ENCODE assay signal across 8 mouse cellular contexts in genomic region chr13:107677091-107677470, GRCm38 (mm10).
DNase-seq lines count a peak whose midpoint lies in the region; ATAC-seq and TF ChIP-seq lines count a peak whose summit lies in the region.

No protein-coding gene starts in this region.

- peak overlapping the region; percentile 69 for H3K27ac ChIP-seq in midbrain, embryonic 10.5 days (replicated peaks)
- H3K27ac ChIP-seq in midbrain, embryonic 15.5 days, result no peak overlapping the region
- H3K27ac ChIP-seq in intestine, postnatal 0 days (ENCODE audit: low read depth, low read length), result peak overlapping the region; percentile 73
- H3K27ac ChIP-seq in stomach, postnatal 0 days (replicated peaks), result peak overlapping the region; percentile 78

- no peaks in the 10 kb centered on the region for H3K36me3 ChIP-seq in midbrain, embryonic 10.5 days
- H3K36me3 ChIP-seq in midbrain, embryonic 15.5 days (replicated peaks), result no peaks in the 10 kb centered on the region
- no peaks in the 10 kb centered on the region for H3K36me3 ChIP-seq in intestine, postnatal 0 days (ENCODE audit: control insufficient read depth, insufficient read depth)
- no peaks in the 10 kb centered on the region for H3K36me3 ChIP-seq in stomach, postnatal 0 days (ENCODE audit: control insufficient read depth, insufficient read depth, low read length)

- ATAC-seq in midbrain, embryonic 15.5 days (replicated peaks), result no peak
- ATAC-seq in intestine, postnatal 0 days, result no peak
- ATAC-seq in stomach, postnatal 0 days (ENCODE audit: low FRiP score, low TSS enrichment), result no peak

- WGBS in midbrain, embryonic 10.5 days, result 60% methylated on average over 8 of the region's 8 CpGs
- WGBS in midbrain, embryonic 15.5 days, result 52% methylated on average over 8 of the region's 8 CpGs
- WGBS in intestine, postnatal 0 days, result 43% methylated on average over 8 of the region's 8 CpGs
- WGBS in stomach, postnatal 0 days, result 29% methylated on average over 8 of the region's 8 CpGs

- no peaks in the 10 kb centered on the region for H3K9me3 ChIP-seq in midbrain, embryonic 10.5 days (replicated peaks)
- no peaks in the 10 kb centered on the region for H3K9me3 ChIP-seq in midbrain, embryonic 15.5 days
- no peaks in the 10 kb centered on the region for H3K9me3 ChIP-seq in intestine, postnatal 0 days (ENCODE audit: control insufficient read depth)
- H3K9me3 ChIP-seq in stomach, postnatal 0 days (ENCODE audit: control insufficient read depth, low read length), result no peaks in the 10 kb centered on the region

- H3K4me3 ChIP-seq in midbrain, embryonic 10.5 days, result no peak overlapping the region
- no peak overlapping the region for H3K4me3 ChIP-seq in midbrain, embryonic 15.5 days
- no peak overlapping the region for H3K4me3 ChIP-seq in intestine, postnatal 0 days (ENCODE audit: low read depth, low read length)
- no peak overlapping the region for H3K4me3 ChIP-seq in stomach, postnatal 0 days (ENCODE audit: low read depth, low read length)

- peak; percentile 41 for DNase-seq in gastrocnemius, postnatal 10 days
- DNase-seq in gastrocnemius, postnatal 25 days, result no peak
- DNase-seq in midbrain, embryonic 10.5 days (ENCODE audit: low spot score), result no peak
- no peak for DNase-seq in stomach, postnatal 0 days (ENCODE audit: low spot score)
- no peak for DNase-seq in layer of hippocampus, adult 11-12 months (ENCODE audit: low spot score)
- no peak for DNase-seq in spleen, adult 12 weeks (ENCODE audit: low spot score)

- no peak for TF ChIP-seq EP300 in stomach, postnatal 0 days (optimal IDR thresholded peaks at IDR 0.05)

- H3K9ac ChIP-seq in midbrain, embryonic 15.5 days, result no peak overlapping the region
- no peak overlapping the region for H3K9ac ChIP-seq in intestine, postnatal 0 days (ENCODE audit: low read depth, low read length)
- no peak overlapping the region for H3K9ac ChIP-seq in stomach, postnatal 0 days (ENCODE audit: low read length)

- H3K27me3 ChIP-seq in midbrain, embryonic 10.5 days (ENCODE audit: low read depth, poor library complexity, severe bottlenecking), result peaks cover 7% of the 10 kb centered on the region
- H3K27me3 ChIP-seq in midbrain, embryonic 15.5 days (replicated peaks), result no peaks in the 10 kb centered on the region
- H3K27me3 ChIP-seq in intestine, postnatal 0 days (replicated peaks; ENCODE audit: control insufficient read depth, insufficient read depth, low read length), result no peaks in the 10 kb centered on the region
- H3K27me3 ChIP-seq in stomach, postnatal 0 days (ENCODE audit: control insufficient read depth, insufficient read depth, low read length), result no peaks in the 10 kb centered on the region

- H3K4me1 ChIP-seq in midbrain, embryonic 10.5 days, result peaks cover 30% of the 10 kb centered on the region
- no peaks in the 10 kb centered on the region for H3K4me1 ChIP-seq in midbrain, embryonic 15.5 days
- H3K4me1 ChIP-seq in intestine, postnatal 0 days (replicated peaks; ENCODE audit: control insufficient read depth, insufficient read depth, low read length), result no peaks in the 10 kb centered on the region; the same call in 1 of the 2 replicates
- 0 out of 2 replicates have a peak, but pooled peaks cover 2% of the 10 kb centered on the region for H3K4me1 ChIP-seq in stomach, postnatal 0 days (replicated peaks; ENCODE audit: control insufficient read depth, insufficient read depth)

- no peak overlapping the region for H3K4me2 ChIP-seq in midbrain, embryonic 15.5 days
- H3K4me2 ChIP-seq in intestine, postnatal 0 days (replicated peaks; ENCODE audit: low read depth), result no peak overlapping the region
- no peak overlapping the region for H3K4me2 ChIP-seq in stomach, postnatal 0 days (replicated peaks; ENCODE audit: low read depth)

- TF ChIP-seq CTCF in intestine, postnatal 0 days (IDR thresholded peaks at IDR 0.05; ENCODE audit: low read depth), result no peak
- no peak for TF ChIP-seq CTCF in stomach, postnatal 0 days (IDR thresholded peaks at IDR 0.05; ENCODE audit: low read depth)
